Mouse (Mus musculus) ovary, adult 10 weeks (tissue): ENCODE measurements around the gene Prrg3. TPM values are rescaled to one million over a fixed set of nuclear protein-coding genes. Genes with fewer than 3 reads are reported as not detected.

Experiments
- polyA plus RNA-seq: library from polyadenylated mRNA; stranded (reverse); fragments of 350-450 nt; fragmentation: Illumina TruSeq; extraction: RNeasy Lipid Tissue Mini Kit (QIAGEN cat#74804); gene quantifications from one replicate; pipeline ENCODE4 v1.2.3, GENCODE M21; 2014

Prrg3 gene
- polyA plus RNA-seq = 22.4 TPM

GRCm38 (mm10) chrX:71962073-71963051 lies at the start of gene Prrg3:
Gene Prrg3 (plus strand): TSS chrX:71962624.

GRCm38 (mm10) chrX:71972686-71973085 lies 10.3 kb downstream of the Prrg3 start, which contains the start of gene Fate1:
Gene Fate1 (plus strand): TSS chrX:71972986.

GRCm38 (mm10) chrX:71991549-71991948 lies 29.1 kb downstream of the Prrg3 start, which contains the start of gene Cnga2:
Gene Cnga2 (plus strand): TSS chrX:71991849.

Other genes starting within 250 kb of the Prrg3 start
- gene Vma21, start 146.7 kb upstream of the Prrg3 start, polyA plus RNA-seq = 147 TPM
- gene Gm1141, start 41.6 kb upstream of the Prrg3 start, polyA plus RNA-seq = 0.77 TPM
- not detected for gene Fate1, start 10.4 kb downstream of the Prrg3 start, polyA plus RNA-seq
- gene Cnga2, start 29.2 kb downstream of the Prrg3 start, polyA plus RNA-seq = not detected